Mouse (Mus musculus) kidney, postnatal 0 days (tissue): ENCODE data around the gene Irgc1. TPM values are rescaled to one million over a fixed set of nuclear protein-coding genes. Genes with fewer than 3 reads are reported as not detected.

Source experiments
- ATAC-seq: fragments of 200-750 bp; cut with Nextera tagmentation; replicated peaks from 2 replicates; pipeline ENCODE4 v1.8.0; 2017; ENCODE audit warnings: low read depth, moderate number of reproducible peaks, moderate TSS enrichment, moderate library complexity; ENCODE audit not compliant: low FRiP score
- DNase-seq: peaks from one replicate; pipeline ENCODE4 v3.0.0-alpha.2; 2016; ENCODE audit warnings: low spot score
- H3K27ac ChIP-seq: fragments of 300-500 bp; sonication (generic); 2 replicates; pipeline ENCODE4 v1.5.1; 2014; ENCODE audit warnings: mild to moderate bottlenecking
- H3K27me3 ChIP-seq: fragments of 300-500 bp; sonication (generic); 2 replicates; pipeline ENCODE4 v1.6.1; 2014; ENCODE audit warnings: low read length, mixed read lengths; ENCODE audit not compliant: insufficient read depth
- H3K36me3 ChIP-seq: fragments of 300-500 bp; sonication (generic); 2 replicates; pipeline ENCODE4 v1.6.1; 2014; ENCODE audit warnings: low read length, mixed read lengths; ENCODE audit not compliant: insufficient read depth
- H3K4me1 ChIP-seq: fragments of 300-500 bp; sonication (generic); replicated peaks from 2 replicates; pipeline ENCODE4 v1.6.1; 2014; ENCODE audit warnings: antibody characterized with exemption, low read length, mixed read lengths; ENCODE audit not compliant: insufficient read depth
- H3K4me2 ChIP-seq: fragments of 300-500 bp; sonication (generic); 2 replicates; pipeline ENCODE4 v1.6.1; 2014; ENCODE audit warnings: mild to moderate bottlenecking, low read length, moderate library complexity, mixed read lengths
- H3K4me3 ChIP-seq: fragments of 300-500 bp; sonication (generic); replicated peaks from 2 replicates; pipeline ENCODE4 v1.5.1; 2014; ENCODE audit warnings: low read depth, low read length
- H3K9ac ChIP-seq: fragments of 300-500 bp; sonication (generic); 2 replicates; pipeline ENCODE4 v1.6.1; 2014; ENCODE audit warnings: low read depth, low read length
- H3K9me3 ChIP-seq: fragments of 300-500 bp; sonication (generic); replicated peaks from 2 replicates; pipeline ENCODE4 v1.6.1; 2016; ENCODE audit warnings: low read length, inconsistent platforms, mixed read lengths
- CTCF ChIP-seq: IDR thresholded peaks from 2 replicates; pipeline ENCODE4 v1.5.1; 2016; ENCODE audit warnings: antibody characterized with exemption, low read depth, mild to moderate bottlenecking, moderate library complexity
- WGBS: fragments of 180-500 bp; shearing (Covaris S2); extraction: QIAGEN DNeasy Blood & Tissue Kit; methylation state at CpG from one replicate; pipeline ENCODE4 v1.1.7; 2014; 5-methylcytosine and 5-hydroxymethylcytosine counted together
- polyA plus RNA-seq: library from polyadenylated mRNA; unstranded; fragments of >200 nt; fragmentation: Nextera tagmentation; extraction: Ambion mirVana; gene quantifications from 2 replicates; pipeline ENCODE4 v1.2.1, GENCODE M21; 2015

Gene Irgc1
- polyA plus RNA-seq, 1 experiment from 2014 or later, result not detected

GRCm38 (mm10) chr7:24457726-24458370 lies 5.8 kb upstream of the Irgc1 start:
- H3K9ac ChIP-seq, result no peak overlapping the region
- H3K4me1 ChIP-seq, result 0 out of 2 replicates have a peak, but pooled peaks cover 9% of the 10 kb centered on the region
- no peak for TF ChIP-seq CTCF
- H3K4me2 ChIP-seq, result no peak overlapping the region
- H3K9me3 ChIP-seq, result no peaks in the 10 kb centered on the region
- 63% methylated on average over 10 of the region's 10 CpGs for WGBS
- DNase-seq (no peak), ATAC-seq (no peak)
- no peaks in the 10 kb centered on the region for H3K36me3 ChIP-seq
- no peak overlapping the region for H3K27ac ChIP-seq
- H3K27me3 ChIP-seq, result no peaks in the 10 kb centered on the region
- H3K4me3 ChIP-seq, result no peak overlapping the region

- no peak for TF ChIP-seq CTCF
- DNase-seq (no peak), ATAC-seq (no peak)
- no peaks in the 10 kb centered on the region for H3K36me3 ChIP-seq
- H3K4me1 ChIP-seq, result 0 out of 2 replicates have a peak, but pooled peaks cover 6% of the 10 kb centered on the region
- H3K27me3 ChIP-seq, result no peaks in the 10 kb centered on the region
- H3K27ac ChIP-seq, result no peak overlapping the region
- 74% methylated on average over 5 of the region's 5 CpGs for WGBS
- no peaks in the 10 kb centered on the region for H3K9me3 ChIP-seq
- no peak overlapping the region for H3K4me3 ChIP-seq
- no peak overlapping the region for H3K9ac ChIP-seq
- H3K4me2 ChIP-seq, result no peak overlapping the region
Measured at GRCm38 (mm10) chr7:24455726-24456125, 3.6 kb upstream of the Irgc1 start.

GRCm38 (mm10) chr7:24454199-24454598 lies 2.1 kb upstream of the Irgc1 start:
- Histone ChIP-seq H3K36me3 (no peaks in the 10 kb centered on the region), H3K9ac (no peak overlapping the region), H3K4me3 (no peak overlapping the region), H3K27me3 (no peaks in the 10 kb centered on the region), H3K9me3 (no peaks in the 10 kb centered on the region), H3K4me1 (no peaks in the 10 kb centered on the region), H3K27ac (no peak overlapping the region), H3K4me2 (no peak overlapping the region)
- no peak for TF ChIP-seq CTCF
- ATAC-seq (no peak), DNase-seq (no peak)
- WGBS, result 74% methylated on average over 2 of the region's 2 CpGs

GRCm38 (mm10) chr7:24450585-24451017 lies 1.5 kb downstream of the Irgc1 start:
- H3K4me1 ChIP-seq, result no peaks in the 10 kb centered on the region
- H3K9me3 ChIP-seq, result no peaks in the 10 kb centered on the region
- no peak overlapping the region for H3K27ac ChIP-seq
- no peak for TF ChIP-seq CTCF
- no peaks in the 10 kb centered on the region for H3K27me3 ChIP-seq
- no peak for ATAC-seq
- DNase-seq, result no peak
- no peak overlapping the region for H3K4me2 ChIP-seq
- no peaks in the 10 kb centered on the region for H3K36me3 ChIP-seq
- H3K4me3 ChIP-seq, result no peak overlapping the region
- 59% methylated on average over 9 of the region's 9 CpGs for WGBS
- no peak overlapping the region for H3K9ac ChIP-seq

- WGBS, result 59% methylated on average over 14 of the region's 14 CpGs
- H3K36me3 ChIP-seq, result no peaks in the 10 kb centered on the region
- no peak overlapping the region for H3K4me3 ChIP-seq
- DNase-seq (no peak), ATAC-seq (peak; percentile 68; the same call in 1 of the 2 replicates)
- H3K4me2 ChIP-seq, result no peak overlapping the region
- no peak overlapping the region for H3K9ac ChIP-seq
- no peaks in the 10 kb centered on the region for H3K9me3 ChIP-seq
- H3K27ac ChIP-seq, result no peak overlapping the region
- TF ChIP-seq CTCF, result no peak
- no peaks in the 10 kb centered on the region for H3K27me3 ChIP-seq
- no peaks in the 10 kb centered on the region for H3K4me1 ChIP-seq
Measured at GRCm38 (mm10) chr7:24448782-24449517, 3.1 kb downstream of the Irgc1 start.

- H3K27me3 ChIP-seq, result no peaks in the 10 kb centered on the region
- 76% methylated on average over 7 of the region's 7 CpGs for WGBS
- no peak for ATAC-seq
- no peak overlapping the region for H3K4me3 ChIP-seq
- H3K9ac ChIP-seq, result no peak overlapping the region
- H3K4me2 ChIP-seq, result no peak overlapping the region
- H3K9me3 ChIP-seq, result no peaks in the 10 kb centered on the region
- no peak overlapping the region for H3K27ac ChIP-seq
- TF ChIP-seq CTCF, result 0 out of 2 replicates have a peak, but pooled peaks have one; percentile 9
- no peak for DNase-seq
- H3K36me3 ChIP-seq, result no peaks in the 10 kb centered on the region
- H3K4me1 ChIP-seq, result no peaks in the 10 kb centered on the region
Measured at GRCm38 (mm10) chr7:24446697-24447340, 5.3 kb downstream of the Irgc1 start.
